Mouse (Mus musculus): ENCODE measurements at regions not wholly inside any gene's neighbourhood (a gene's known extent, or its start where the extent isn't known, plus 50 kb on each side); places are given as distances from the start of the nearest gene placed in this dataset.
"Not testable (repeated sequence)": the region's sequence is repeated elsewhere in the genome, so short reads cannot be mapped to it uniquely, and the experiment has no call there.

- Histone ChIP-seq H3K36me3 (replicated peaks) (no peaks in the 10 kb centered on the region), H3K9me3 (peaks cover 4% of the 10 kb centered on the region; the same call in 1 of the 2 replicates), H3K4me1 (0 out of 2 replicates have a peak, but pooled peaks cover 3% of the 10 kb centered on the region), H3K27me3 (replicated peaks; ENCODE audit: low read depth, poor library complexity, severe bottlenecking) (no peaks in the 10 kb centered on the region), H3K4me3 (no peak overlapping the region), H3K27ac (replicated peaks) (no peak overlapping the region)
- WGBS, result 87% methylated on average over 9 of the region's 9 CpGs
- DNase-seq (ENCODE audit: low spot score), result no peak
Measured at GRCm38 (mm10) chr5:142281997-142282396, 119.3 kb upstream of the Foxk1 start.

- no peaks in the 10 kb centered on the region for H3K36me3 ChIP-seq (replicated peaks)
- DNase-seq (ENCODE audit: low spot score), result no peak
- 85% methylated on average over 2 of the region's 2 CpGs for WGBS
- H3K9me3 ChIP-seq, result peaks cover 15% of the 10 kb centered on the region; the same call in 1 of the 2 replicates
- H3K4me3 ChIP-seq, result no peak overlapping the region
- no peaks in the 10 kb centered on the region for H3K4me1 ChIP-seq
- H3K27ac ChIP-seq (replicated peaks), result no peak overlapping the region
- H3K27me3 ChIP-seq (replicated peaks; ENCODE audit: low read depth, poor library complexity, severe bottlenecking), result no peaks in the 10 kb centered on the region
Measured at GRCm38 (mm10) chr5:142287981-142288380, 113.3 kb upstream of the Foxk1 start.

GRCm38 (mm10) chr5:142291451-142291850 is 109.8 kb upstream of the Foxk1 start:
- DNase-seq (ENCODE audit: low spot score), result no peak
- WGBS, result 92% methylated on average over 10 of the region's 10 CpGs
- Histone ChIP-seq H3K9me3 (peaks cover 11% of the 10 kb centered on the region; the same call in 1 of the 2 replicates), H3K27me3 (replicated peaks; ENCODE audit: low read depth, poor library complexity, severe bottlenecking) (no peaks in the 10 kb centered on the region), H3K4me1 (no peaks in the 10 kb centered on the region), H3K36me3 (replicated peaks) (no peaks in the 10 kb centered on the region), H3K27ac (replicated peaks) (no peak overlapping the region), H3K4me3 (no peak overlapping the region)

GRCm38 (mm10) chr5:142296401-142296800 is 104.9 kb upstream of the Foxk1 start:
- not testable (repeated sequence) for H3K4me1 ChIP-seq; H3K27me3 ChIP-seq (replicated peaks; ENCODE audit: low read depth, poor library complexity, severe bottlenecking); H3K9me3 ChIP-seq; H3K36me3 ChIP-seq (replicated peaks); H3K4me3 ChIP-seq; DNase-seq (ENCODE audit: low spot score); H3K27ac ChIP-seq (replicated peaks)
- 90% methylated on average over 2 of the region's 2 CpGs for WGBS

GRCm38 (mm10) chr5:142299621-142300020 is 101.7 kb upstream of the Foxk1 start:
- Histone ChIP-seq H3K4me1 (no peaks in the 10 kb centered on the region), H3K4me3 (no peak overlapping the region), H3K27ac (replicated peaks) (no peak overlapping the region), H3K9me3 (no peaks in the 10 kb centered on the region; the same call in 1 of the 2 replicates), H3K27me3 (replicated peaks; ENCODE audit: low read depth, poor library complexity, severe bottlenecking) (no peaks in the 10 kb centered on the region), H3K36me3 (replicated peaks) (no peaks in the 10 kb centered on the region)
- DNase-seq (ENCODE audit: low spot score), result no peak
- WGBS, result 91% methylated on average over 5 of the region's 5 CpGs

- peaks cover 3% of the 10 kb centered on the region; the same call in 1 of the 2 replicates for H3K9me3 ChIP-seq
- 94% methylated on average over 3 of the region's 3 CpGs for whole genome bisulfite sequencing
- H3K36me3 ChIP-seq (replicated peaks), result no peaks in the 10 kb centered on the region
- H3K27ac ChIP-seq (replicated peaks), result no peak overlapping the region
- H3K4me3 ChIP-seq, result no peak overlapping the region
- DNase-seq (ENCODE audit: low spot score), result no peak
- no peaks in the 10 kb centered on the region for H3K4me1 ChIP-seq
- H3K27me3 ChIP-seq (replicated peaks; ENCODE audit: low read depth, poor library complexity, severe bottlenecking), result no peaks in the 10 kb centered on the region
Measured at GRCm38 (mm10) chr5:142308511-142308910, 92.8 kb upstream of the Foxk1 start.

GRCm38 (mm10) chr5:142313944-142314343 is 87.4 kb upstream of the Foxk1 start:
- no peak overlapping the region for H3K4me3 ChIP-seq
- no peak overlapping the region for H3K27ac ChIP-seq (replicated peaks)
- H3K27me3 ChIP-seq (replicated peaks; ENCODE audit: low read depth, poor library complexity, severe bottlenecking), result no peaks in the 10 kb centered on the region
- H3K9me3 ChIP-seq, result no peaks in the 10 kb centered on the region
- no peaks in the 10 kb centered on the region for H3K4me1 ChIP-seq
- no peak for DNase-seq (ENCODE audit: low spot score)
- no peaks in the 10 kb centered on the region for H3K36me3 ChIP-seq (replicated peaks)
- 82% methylated on average over 8 of the region's 8 CpGs for WGBS

GRCm38 (mm10) chr5:142314466-142314865 is 86.8 kb upstream of the Foxk1 start:
- H3K4me1 ChIP-seq, result no peaks in the 10 kb centered on the region
- H3K27ac ChIP-seq (replicated peaks), result no peak overlapping the region
- no peak for DNase-seq (ENCODE audit: low spot score)
- no peaks in the 10 kb centered on the region for H3K9me3 ChIP-seq
- H3K4me3 ChIP-seq, result no peak overlapping the region
- 82% methylated on average over 5 of the region's 5 CpGs for WGBS
- no peaks in the 10 kb centered on the region for H3K27me3 ChIP-seq (replicated peaks; ENCODE audit: low read depth, poor library complexity, severe bottlenecking)
- no peaks in the 10 kb centered on the region for H3K36me3 ChIP-seq (replicated peaks)

- no peak overlapping the region for H3K27ac ChIP-seq (replicated peaks)
- H3K4me3 ChIP-seq, result no peak overlapping the region
- no peaks in the 10 kb centered on the region for H3K9me3 ChIP-seq
- no peaks in the 10 kb centered on the region for H3K36me3 ChIP-seq (replicated peaks)
- H3K4me1 ChIP-seq, result no peaks in the 10 kb centered on the region
- H3K27me3 ChIP-seq (replicated peaks; ENCODE audit: low read depth, poor library complexity, severe bottlenecking), result no peaks in the 10 kb centered on the region
- WGBS, result 8% methylated on average over 7 of the region's 7 CpGs
- DNase-seq (ENCODE audit: low spot score), result peak; percentile 77
Measured at GRCm38 (mm10) chr5:142319268-142319667, 82.0 kb upstream of the Foxk1 start.

- Histone ChIP-seq H3K4me1 (no peaks in the 10 kb centered on the region), H3K4me3 (no peak overlapping the region), H3K9me3 (no peaks in the 10 kb centered on the region), H3K36me3 (replicated peaks) (no peaks in the 10 kb centered on the region), H3K27me3 (replicated peaks; ENCODE audit: low read depth, poor library complexity, severe bottlenecking) (no peaks in the 10 kb centered on the region), H3K27ac (replicated peaks) (no peak overlapping the region)
- 73% methylated on average over 8 of the region's 8 CpGs for WGBS
- no peak for DNase-seq (ENCODE audit: low spot score)
Measured at GRCm38 (mm10) chr5:142321316-142321715, 80.0 kb upstream of the Foxk1 start.

GRCm38 (mm10) chr5:142324928-142325327 is 76.4 kb upstream of the Foxk1 start:
- 82% methylated on average over 2 of the region's 2 CpGs for WGBS
- Histone ChIP-seq H3K27ac (replicated peaks) (no peak overlapping the region), H3K27me3 (replicated peaks; ENCODE audit: low read depth, poor library complexity, severe bottlenecking) (no peaks in the 10 kb centered on the region), H3K36me3 (replicated peaks) (no peaks in the 10 kb centered on the region), H3K4me3 (no peak overlapping the region), H3K4me1 (no peaks in the 10 kb centered on the region), H3K9me3 (no peaks in the 10 kb centered on the region)
- no peak for DNase-seq (ENCODE audit: low spot score)

- 69% methylated on average over 4 of the region's 4 CpGs for WGBS
- Histone ChIP-seq H3K4me1 (no peaks in the 10 kb centered on the region), H3K27ac (replicated peaks) (no peak overlapping the region)
Measured at GRCm38 (mm10) chr5:142325560-142325959, 75.7 kb upstream of the Foxk1 start.

GRCm38 (mm10) chr5:142327261-142327660 is 74.0 kb upstream of the Foxk1 start:
- Histone ChIP-seq H3K4me1 (peaks cover 6% of the 10 kb centered on the region), H3K27me3 (replicated peaks; ENCODE audit: low read depth, poor library complexity, severe bottlenecking) (no peaks in the 10 kb centered on the region), H3K4me3 (no peak overlapping the region), H3K36me3 (replicated peaks) (no peaks in the 10 kb centered on the region), H3K9me3 (no peaks in the 10 kb centered on the region), H3K27ac (replicated peaks) (no peak overlapping the region)
- WGBS, result 75% methylated on average over 6 of the region's 6 CpGs
- DNase-seq (ENCODE audit: low spot score), result peak; percentile 50

More at GRCm38 (mm10) chr5:142325560-142325959, 75.7 kb upstream of the Foxk1 start:
- Histone ChIP-seq H3K4me3 (no peak overlapping the region), H3K9me3 (no peaks in the 10 kb centered on the region), H3K27me3 (replicated peaks; ENCODE audit: low read depth, poor library complexity, severe bottlenecking) (no peaks in the 10 kb centered on the region), H3K36me3 (replicated peaks) (no peaks in the 10 kb centered on the region)
- DNase-seq (ENCODE audit: low spot score), result no peak
